Mouse (Mus musculus) midbrain, postnatal 0 days (tissue): ENCODE results near the gene Vmn1r51. TPM values are rescaled to one million over a fixed set of nuclear protein-coding genes. Genes with fewer than 3 reads are reported as not detected.
"Not testable (repeated sequence)": the region's sequence is repeated elsewhere in the genome, so short reads cannot be mapped to it uniquely, and the experiment has no call there.

Source experiments
- ATAC-seq: fragments of 200-750 bp; cut with Nextera tagmentation; 2 replicates; pipeline ENCODE4 v1.8.0; 2017; ENCODE audit warnings: moderate number of reproducible peaks, mild to moderate bottlenecking, moderate TSS enrichment, moderate library complexity; ENCODE audit not compliant: low FRiP score
- DNase-seq: peaks from one replicate; pipeline ENCODE4 v3.0.0-alpha.2; 2015; ENCODE audit warnings: low spot score
- H3K27ac ChIP-seq: fragments of 300-500 bp; sonication (generic); 2 replicates; pipeline ENCODE4 v1.5.1; 2014; ENCODE audit warnings: low read depth, mild to moderate bottlenecking, low read length, mixed read lengths
- H3K27me3 ChIP-seq: fragments of 300-500 bp; sonication (generic); 2 replicates; pipeline ENCODE4 v1.6.1; 2014; ENCODE audit warnings: low read length, control low read depth, mixed read lengths; ENCODE audit not compliant: insufficient read depth
- H3K36me3 ChIP-seq: fragments of 300-500 bp; sonication (generic); 2 replicates; pipeline ENCODE4 v1.6.1; 2014; ENCODE audit warnings: low read length, control low read depth, mixed read lengths; ENCODE audit not compliant: insufficient read depth
- H3K4me1 ChIP-seq: fragments of 300-500 bp; sonication (generic); 2 replicates; pipeline ENCODE4 v1.6.1; 2014; ENCODE audit warnings: mild to moderate bottlenecking, control low read depth, antibody characterized with exemption, low read length, mixed read lengths; ENCODE audit not compliant: insufficient read depth
- H3K4me2 ChIP-seq: fragments of 300-500 bp; sonication (generic); 2 replicates; pipeline ENCODE4 v1.6.1; 2014; ENCODE audit warnings: low read depth, mild to moderate bottlenecking, low read length, mixed read lengths; ENCODE audit not compliant: poor library complexity, severe bottlenecking
- H3K4me3 ChIP-seq: fragments of 300-500 bp; sonication (generic); 2 replicates; pipeline ENCODE4 v1.5.1; 2014; ENCODE audit warnings: low read depth, mild to moderate bottlenecking, low read length, moderate library complexity
- H3K9ac ChIP-seq: fragments of 300-500 bp; sonication (generic); replicated peaks from 2 replicates; pipeline ENCODE4 v1.6.1; 2014; ENCODE audit warnings: mild to moderate bottlenecking, low read length, moderate library complexity, mixed read lengths; ENCODE audit not compliant: poor library complexity, severe bottlenecking
- H3K9me3 ChIP-seq: fragments of 300-500 bp; sonication (generic); 2 replicates; pipeline ENCODE4 v1.6.1; 2016; ENCODE audit warnings: low read length, control low read depth
- CTCF ChIP-seq: IDR thresholded peaks from 2 replicates; pipeline ENCODE4 v1.5.1; 2016; ENCODE audit warnings: antibody characterized with exemption, mild to moderate bottlenecking
- WGBS: fragments of 180-500 bp; shearing (Covaris S2); extraction: QIAGEN DNeasy Blood & Tissue Kit; methylation state at CpG from one replicate; pipeline ENCODE4 v1.1.7; 2014; 5-methylcytosine and 5-hydroxymethylcytosine counted together
- polyA plus RNA-seq: library from polyadenylated mRNA; unstranded; fragments of >200 nt; fragmentation: Nextera tagmentation; extraction: Ambion mirVana; gene quantifications from 2 replicates; pipeline ENCODE4 v1.2.1, GENCODE M21; 2015
- total RNA-seq: library from RNA; depleted of rRNA; stranded (reverse); fragments of >200 nt; gene quantifications from 2 replicates; pipeline ENCODE4 v1.2.3, GENCODE M21; 2014; rRNA removed

Gene Vmn1r51
- not detected in 2 replicates for total RNA-seq
- polyA plus RNA-seq: 0.10 TPM in 1 of 2 replicates, not detected in the other

DNA sequence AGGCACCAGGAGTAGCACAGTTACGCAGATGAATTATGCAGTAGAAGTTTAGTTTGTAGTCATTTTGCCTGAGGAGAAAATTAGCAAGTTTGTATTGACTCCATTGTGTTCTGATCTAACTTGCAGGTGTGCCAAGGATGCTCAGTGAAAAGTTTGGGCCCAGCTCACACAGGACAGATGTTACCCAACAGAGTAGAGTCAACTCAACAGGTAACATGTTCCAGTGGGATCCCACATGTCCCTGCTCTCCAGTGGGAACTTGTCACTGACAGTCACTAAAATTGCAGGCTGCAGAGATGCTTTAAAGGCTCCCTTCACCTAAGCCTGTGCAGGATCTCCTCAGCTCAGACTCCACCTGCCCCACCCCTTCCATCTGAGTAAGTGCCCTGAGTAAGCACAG is at the start of gene Vmn1r51:
Vmn1r51 (plus strand) TSS at position 301 of the 400 bp plus-strand sequence.
- not testable (repeated sequence) for DNase-seq, ATAC-seq, H3K4me3 ChIP-seq, H3K36me3 ChIP-seq, H3K4me1 ChIP-seq, H3K9ac ChIP-seq, H3K27me3 ChIP-seq, H3K9me3 ChIP-seq, H3K4me2 ChIP-seq, H3K27ac ChIP-seq
- 89% methylated on average over 1 of the region's 1 CpGs for WGBS

DNA sequence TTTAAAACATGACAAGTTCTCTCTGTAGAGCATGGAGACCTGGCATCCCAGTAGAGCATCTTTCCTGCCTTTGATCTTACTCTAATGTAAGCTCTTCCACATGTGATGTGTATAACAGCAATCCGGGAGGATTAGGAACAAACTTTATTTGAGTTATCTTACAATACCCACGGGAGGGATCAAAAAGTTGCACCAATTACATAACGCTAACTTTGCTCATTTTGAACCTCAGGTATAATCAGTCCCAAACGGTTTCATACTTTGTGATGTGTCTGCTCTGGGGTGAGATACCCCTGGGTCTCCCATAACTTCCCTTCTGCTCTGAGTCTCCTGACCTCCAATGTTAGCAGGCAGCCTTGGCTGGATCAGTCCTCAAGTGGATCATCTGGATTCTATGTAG is 44.0 kb upstream of the Vmn1r51 start, which contains the start of gene Vmn1r49:
Vmn1r49 (minus strand) TSS at position 101 of the 400 bp plus-strand sequence.
- DNase-seq (no peak), ATAC-seq (no peak)
- Histone ChIP-seq H3K27ac (no peak within 1 kb of the TSS), H3K4me3 (no peak within 1 kb of the TSS), H3K9me3 (no peaks in the 10 kb centered on the region; the same call in 1 of the 2 replicates), H3K36me3 (no peaks in the 10 kb centered on the region), H3K4me2 (no peak within 1 kb of the TSS), H3K4me1 (no peaks in the 10 kb centered on the region), H3K9ac (no peak within 1 kb of the TSS), H3K27me3 (no peaks in the 10 kb centered on the region)
- TF ChIP-seq CTCF: no peak
- 84% methylated on average over 4 of the region's 4 CpGs for WGBS

DNA sequence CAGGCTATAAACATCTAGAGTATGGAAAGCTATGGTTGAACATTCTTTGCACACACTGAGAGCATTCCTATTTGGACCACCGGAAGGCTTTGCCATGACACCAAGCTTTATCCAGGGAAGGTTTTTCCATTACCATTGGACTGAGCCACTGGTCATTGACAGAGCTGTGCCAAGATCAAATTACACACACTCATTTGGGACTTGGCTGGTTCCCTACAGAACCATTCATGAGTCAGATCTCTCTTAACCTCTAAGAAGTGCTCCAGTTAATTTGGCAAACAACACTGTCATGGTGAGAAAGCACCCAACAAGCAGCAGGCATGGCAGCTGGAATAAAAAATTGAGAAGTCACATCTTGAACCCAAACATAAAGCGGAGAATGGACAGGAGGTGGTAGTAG is 21.8 kb upstream of the Vmn1r51 start:
- Histone ChIP-seq H3K36me3 (no peaks in the 10 kb centered on the region), H3K4me2 (no peak overlapping the region), H3K4me1 (no peaks in the 10 kb centered on the region), H3K27ac (no peak overlapping the region), H3K4me3 (no peak overlapping the region), H3K27me3 (no peaks in the 10 kb centered on the region), H3K9me3 (no peaks in the 10 kb centered on the region), H3K9ac (no peak overlapping the region)
- ATAC-seq: no peak
- DNase-seq: no peak
- 96% methylated on average over 2 of the region's 2 CpGs for WGBS
- TF ChIP-seq CTCF: no peak

DNA sequence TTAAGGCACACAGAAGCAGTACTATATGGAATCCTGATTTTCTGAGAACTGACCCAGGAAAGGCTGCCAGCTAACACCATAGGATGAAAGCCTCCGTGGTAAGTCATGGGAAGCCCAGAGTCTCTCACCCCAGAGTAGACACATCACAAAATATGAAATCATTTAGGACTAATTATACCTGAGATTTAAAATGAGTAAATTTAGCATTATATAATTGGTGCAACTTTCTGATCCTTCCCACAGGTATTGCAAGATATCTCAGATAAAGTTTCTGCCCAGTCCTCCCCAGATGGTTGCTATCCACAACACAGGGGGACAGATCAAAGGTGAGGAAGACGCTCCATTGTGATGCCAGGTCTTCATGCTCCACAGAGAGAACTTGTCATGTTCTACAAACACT is 21.3 kb upstream of the Vmn1r51 start, which contains the start of gene Vmn1r50:
Vmn1r50 (plus strand) TSS at position 301 of the 400 bp plus-strand sequence.
- H3K4me2 ChIP-seq: no peak within 1 kb of the TSS
- no peaks in the 10 kb centered on the region for H3K36me3 ChIP-seq
- no peak for ATAC-seq

GRCm38 (mm10) chr6:90160139-90160538 is 37.7 kb downstream of the Vmn1r51 start:
- TF ChIP-seq CTCF: no peak
- no peak overlapping the region for H3K4me3 ChIP-seq
- no peak for DNase-seq
- no peaks in the 10 kb centered on the region for H3K4me1 ChIP-seq
- no peak overlapping the region for H3K27ac ChIP-seq
- no peak overlapping the region for H3K9ac ChIP-seq
- WGBS: 86% methylated on average over 3 of the region's 3 CpGs
- no peak for ATAC-seq
- H3K27me3 ChIP-seq: no peaks in the 10 kb centered on the region
- no peaks in the 10 kb centered on the region for H3K36me3 ChIP-seq
- H3K4me2 ChIP-seq: no peak overlapping the region
- H3K9me3 ChIP-seq: 0 out of 2 replicates have a peak, but pooled peaks cover 4% of the 10 kb centered on the region

More for the DNA sequence above, 21.3 kb upstream of the Vmn1r51 start, which contains the start of gene Vmn1r50:
- no peak for TF ChIP-seq CTCF
- Histone ChIP-seq H3K4me1 (no peaks in the 10 kb centered on the region), H3K27ac (no peak within 1 kb of the TSS), H3K4me3 (no peak within 1 kb of the TSS), H3K27me3 (no peaks in the 10 kb centered on the region), H3K9ac (no peak within 1 kb of the TSS), H3K9me3 (no peaks in the 10 kb centered on the region)
- DNase-seq: no peak
- 64% methylated on average over 2 of the region's 2 CpGs for WGBS

- no peak for ATAC-seq
- WGBS: 72% methylated on average over 2 of the region's 2 CpGs
- no peaks in the 10 kb centered on the region for H3K4me1 ChIP-seq
Observed at GRCm38 (mm10) chr6:90174508-90174907, 52.1 kb downstream of the Vmn1r51 start, which contains the start of gene Vmn1r52. Gene Vmn1r52 (plus strand): TSS chr6:90174808.

More at GRCm38 (mm10) chr6:90174508-90174907, 52.1 kb downstream of the Vmn1r51 start, which contains the start of gene Vmn1r52:
- H3K9ac ChIP-seq: no peak within 1 kb of the TSS
- DNase-seq: no peak
- H3K36me3 ChIP-seq: no peaks in the 10 kb centered on the region
- no peak for TF ChIP-seq CTCF
- H3K4me3 ChIP-seq: no peak within 1 kb of the TSS
- no peaks in the 10 kb centered on the region for H3K9me3 ChIP-seq
- H3K27ac ChIP-seq: no peak within 1 kb of the TSS
- H3K4me2 ChIP-seq: no peak within 1 kb of the TSS
- H3K27me3 ChIP-seq: no peaks in the 10 kb centered on the region

Other genes with a start within 250 kb of the Vmn1r51 start
- gene Vmn1r42, start 246.2 kb upstream of the Vmn1r51 start, total RNA-seq: not detected in 2 replicates
- gene Vmn1r42, start 246.2 kb upstream of the Vmn1r51 start, polyA plus RNA-seq: not detected in 2 replicates
- 0.05 TPM in 1 of 2 replicates, not detected in the other for gene Vmn1r43, start 246.2 kb upstream of the Vmn1r51 start, total RNA-seq
- not detected in 2 replicates for gene Vmn1r43, start 246.2 kb upstream of the Vmn1r51 start, polyA plus RNA-seq
- gene Vmn1r44, start 238.9 kb upstream of the Vmn1r51 start, total RNA-seq: not detected in 2 replicates
- gene Vmn1r44, start 238.9 kb upstream of the Vmn1r51 start, polyA plus RNA-seq: not detected in 2 replicates
- not detected in 2 replicates for gene Vmn1r45, start 182.0 kb upstream of the Vmn1r51 start, total RNA-seq
- gene Vmn1r45, start 182.0 kb upstream of the Vmn1r51 start, polyA plus RNA-seq: 0.05 TPM in 1 of 2 replicates, not detected in the other
- gene Vmn1r46, start 153.3 kb upstream of the Vmn1r51 start, total RNA-seq: not detected in 2 replicates
- not detected in 2 replicates for gene Vmn1r46, start 153.3 kb upstream of the Vmn1r51 start, polyA plus RNA-seq
- gene Vmn1r47, start 106.4 kb upstream of the Vmn1r51 start, total RNA-seq: not detected in 2 replicates
- not detected in 2 replicates for gene Vmn1r47, start 106.4 kb upstream of the Vmn1r51 start, polyA plus RNA-seq
- gene Vmn1r48, start 85.8 kb upstream of the Vmn1r51 start, total RNA-seq: not detected in 2 replicates
- gene Vmn1r48, start 85.8 kb upstream of the Vmn1r51 start, polyA plus RNA-seq: not detected in 2 replicates
- gene Vmn1r49, start 44.1 kb upstream of the Vmn1r51 start, total RNA-seq: not detected in 2 replicates
- gene Vmn1r49, start 44.1 kb upstream of the Vmn1r51 start, polyA plus RNA-seq: not detected in 2 replicates
- not detected in 2 replicates for gene Vmn1r50, start 21.2 kb upstream of the Vmn1r51 start, total RNA-seq
- gene Vmn1r50, start 21.2 kb upstream of the Vmn1r51 start, polyA plus RNA-seq: not detected in 2 replicates
- gene Vmn1r52, start 52.2 kb downstream of the Vmn1r51 start, total RNA-seq: not detected in 2 replicates
- not detected in 2 replicates for gene Vmn1r52, start 52.2 kb downstream of the Vmn1r51 start, polyA plus RNA-seq
- not detected in 2 replicates for gene V1ra8, start 80.2 kb downstream of the Vmn1r51 start, total RNA-seq
- not detected in 2 replicates for gene V1ra8, start 80.2 kb downstream of the Vmn1r51 start, polyA plus RNA-seq
- gene Vmn1r53, start 101.8 kb downstream of the Vmn1r51 start, total RNA-seq: not detected in 2 replicates
- gene Vmn1r53, start 101.8 kb downstream of the Vmn1r51 start, polyA plus RNA-seq: not detected in 2 replicates
- not detected in 2 replicates for gene Vmn1r54, start 123.7 kb downstream of the Vmn1r51 start, total RNA-seq
- gene Vmn1r54, start 123.7 kb downstream of the Vmn1r51 start, polyA plus RNA-seq: not detected in 2 replicates
- not detected in 2 replicates for gene BC048671, start 178.6 kb downstream of the Vmn1r51 start, total RNA-seq
- not detected in 2 replicates for gene BC048671, start 178.6 kb downstream of the Vmn1r51 start, polyA plus RNA-seq
- gene Chst13, start 202.6 kb downstream of the Vmn1r51 start, total RNA-seq: not detected in 2 replicates
- 0.44 TPM in 1 of 2 replicates, not detected in the other for gene Chst13, start 202.6 kb downstream of the Vmn1r51 start, polyA plus RNA-seq
- gene Uroc1, start 210.7 kb downstream of the Vmn1r51 start, total RNA-seq: not detected in 2 replicates
- not detected in 2 replicates for gene Uroc1, start 210.7 kb downstream of the Vmn1r51 start, polyA plus RNA-seq
- gene Zxdc, start 246.9 kb downstream of the Vmn1r51 start, total RNA-seq: 38.7 and 46.3 TPM in 2 replicates
- 6.5 and 6.9 TPM in 2 replicates for gene Zxdc, start 246.9 kb downstream of the Vmn1r51 start, polyA plus RNA-seq